In the genomic region with DNA sequence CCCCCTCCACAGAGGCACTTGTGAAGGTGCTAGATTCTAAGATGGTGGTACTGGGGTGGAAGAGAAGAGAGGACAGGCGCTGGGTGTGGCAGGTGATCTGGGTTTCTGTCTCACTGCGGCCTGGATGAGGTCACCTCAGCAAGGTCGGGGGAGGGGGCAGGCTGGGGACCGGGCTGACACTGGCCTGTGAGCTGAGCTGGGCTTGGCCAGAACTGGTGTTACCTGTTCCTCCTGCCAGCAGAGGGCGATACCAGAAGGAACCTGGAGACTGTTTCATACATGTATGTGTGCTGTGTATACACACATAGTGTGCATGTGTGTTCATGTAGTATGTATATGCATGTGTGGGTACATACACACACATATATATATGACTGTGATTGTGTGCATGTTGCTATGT, we compare ENCODE assay signal across 9 mouse cellular contexts. TPM values are rescaled to one million over a fixed set of nuclear protein-coding genes. Genes with fewer than 3 reads are reported as not detected.
DNase-seq lines count a peak whose midpoint lies in the region; ATAC-seq and TF ChIP-seq lines count a peak whose summit lies in the region.
"Had no signal": no experiment of that assay in that cellular context is flagged by ENCODE, and none has a peak within 500 bp of the region (broad histone marks: within the 10 kb centered on the region; RNA-seq: fewer than 3 reads in every experiment).

No protein-coding gene starts in this region.

- no peaks in the 10 kb centered on the region; the same call in 1 of the 2 replicates for H3K4me1 ChIP-seq in intestine, embryonic 14.5 days (replicated peaks; ENCODE audit: control insufficient read depth, insufficient read depth, low read length)
- H3K4me1 ChIP-seq in intestine, embryonic 16.5 days (ENCODE audit: control insufficient read depth, insufficient read depth, low read length) = peaks cover 18% of the 10 kb centered on the region
- H3K4me1 ChIP-seq in MEL (ENCODE audit: control insufficient read depth in 1 of 2, insufficient read depth in 2 of 2, low read length in 2 of 2) = no peaks in the 10 kb centered on the region

- no peak for DNase-seq in intestine, embryonic 14.5 days (ENCODE audit: low spot score)
- DNase-seq in MEL (ENCODE audit: low read depth, low spot score) = peak; percentile 75
- DNase-seq in embryo, embryonic 10 days (ENCODE audit: low spot score) = peak; percentile 52
- peak; percentile 71 for DNase-seq in kidney, postnatal 10 days
- DNase-seq in mesoderm, embryonic 11.5 days (ENCODE audit: low read depth, low spot score) = peak; percentile 54
- peak; percentile 60 for DNase-seq in thymus, postnatal 14 days

- TF ChIP-seq POLR2A in MEL (IDR thresholded peaks at IDR 0.05; ENCODE audit: control insufficient read depth in 1 of 2, insufficient read depth in 1 of 2, low read depth in 1 of 2, low read length in 2 of 2, poor library complexity in 1 of 2) = no peak

- TF ChIP-seq EP300 in MEL (IDR thresholded peaks at IDR 0.05; ENCODE audit: low read depth in 1 of 2, low read length in 2 of 2) = no peak

- H3K27me3 ChIP-seq in intestine, embryonic 14.5 days (replicated peaks; ENCODE audit: control insufficient read depth, insufficient read depth, low read length) = no peaks in the 10 kb centered on the region
- H3K27me3 ChIP-seq in intestine, embryonic 16.5 days (replicated peaks; ENCODE audit: control insufficient read depth, insufficient read depth, low read length) = no peaks in the 10 kb centered on the region
- H3K27me3 ChIP-seq in MEL (ENCODE audit: control insufficient read depth in 1 of 2, insufficient read depth in 2 of 2, low read length in 2 of 2) = no peaks in the 10 kb centered on the region
- H3K27me3 ChIP-seq: embryonic facial prominence, embryonic 15.5 days had no signal

- no peak overlapping the region for H3K27ac ChIP-seq in intestine, embryonic 14.5 days (ENCODE audit: low read depth)
- no peak overlapping the region for H3K27ac ChIP-seq in intestine, embryonic 16.5 days (ENCODE audit: low read length)
- H3K27ac ChIP-seq in MEL (ENCODE audit: control insufficient read depth, low read depth, low read length) = no peak overlapping the region

- no peaks in the 10 kb centered on the region for H3K36me3 ChIP-seq in intestine, embryonic 14.5 days (ENCODE audit: control insufficient read depth, insufficient read depth, low read length)
- no peaks in the 10 kb centered on the region for H3K36me3 ChIP-seq in intestine, embryonic 16.5 days (ENCODE audit: control insufficient read depth, insufficient read depth, low read length)
- H3K36me3 ChIP-seq in MEL (ENCODE audit: control insufficient read depth in 1 of 2, insufficient read depth in 2 of 2, low read length in 2 of 2) = no peaks in the 10 kb centered on the region
- H3K36me3 ChIP-seq: embryonic facial prominence, embryonic 15.5 days had no signal

- no peak overlapping the region for H3K9ac ChIP-seq in intestine, embryonic 14.5 days (ENCODE audit: low read length)
- no peak overlapping the region for H3K9ac ChIP-seq in intestine, embryonic 16.5 days (ENCODE audit: low read depth, low read length)
- no peak overlapping the region for H3K9ac ChIP-seq in MEL (ENCODE audit: control insufficient read depth, low read depth, low read length, poor library complexity, severe bottlenecking)
- H3K9ac ChIP-seq: embryonic facial prominence, embryonic 15.5 days had no signal

- H3K4me3 ChIP-seq in intestine, embryonic 14.5 days (ENCODE audit: low read depth, low read length) = no peak overlapping the region
- H3K4me3 ChIP-seq in intestine, embryonic 16.5 days (ENCODE audit: low read length) = no peak overlapping the region
- H3K4me3 ChIP-seq in MEL (ENCODE audit: control insufficient read depth in 1 of 2, insufficient read depth in 1 of 2, low read depth in 2 of 2, low read length in 2 of 2) = no peak overlapping the region
- H3K4me3 ChIP-seq: embryonic facial prominence, embryonic 15.5 days had no signal

- H3K79me2 ChIP-seq in MEL (ENCODE audit: control insufficient read depth, insufficient read depth, low read length, poor library complexity) = no peaks in the 10 kb centered on the region

- ATAC-seq in intestine, embryonic 14.5 days (replicated peaks; ENCODE audit: low FRiP score, low TSS enrichment, low read depth) = 0 out of 2 replicates have a peak, but pooled peaks have one; percentile 16
- no peak for ATAC-seq in intestine, embryonic 16.5 days
- no peak for ATAC-seq in activated CD4-positive, CD25-positive, alpha-beta regulatory T cell, adult 4 months

- TF ChIP-seq CTCF in MEL (IDR thresholded peaks at IDR 0.05 in 2 of 3, conservative IDR thresholded peaks at IDR 0.05 in 1 of 3; ENCODE audit: control insufficient read depth in 1 of 3, insufficient read depth in 1 of 3, low read depth in 2 of 3, low read length in 3 of 3, poor library complexity in 1 of 3, severe bottlenecking in 1 of 3) = peak; percentile 67 to 85 (median 81)

- no peak overlapping the region for H3K4me2 ChIP-seq in intestine, embryonic 14.5 days (ENCODE audit: low read length)
- H3K4me2 ChIP-seq in intestine, embryonic 16.5 days (ENCODE audit: low read depth, low read length) = no peak overlapping the region
- H3K4me2 ChIP-seq: embryonic facial prominence, embryonic 15.5 days had no signal

- WGBS in intestine, embryonic 14.5 days = 40% methylated on average over 5 of the region's 5 CpGs
- 39% methylated on average over 5 of the region's 5 CpGs for WGBS in intestine, embryonic 16.5 days

- TF ChIP-seq RAD21 in MEL (IDR thresholded peaks at IDR 0.05; ENCODE audit: low read depth, low read length) = peak; percentile 10

- peaks cover 5% of the 10 kb centered on the region for H3K9me3 ChIP-seq in intestine, embryonic 14.5 days (ENCODE audit: control insufficient read depth, low read length)
- 0 out of 2 replicates have a peak, but pooled peaks cover 4% of the 10 kb centered on the region for H3K9me3 ChIP-seq in intestine, embryonic 16.5 days (ENCODE audit: control insufficient read depth, low read length)
- no peaks in the 10 kb centered on the region for H3K9me3 ChIP-seq in MEL (replicated peaks; ENCODE audit: insufficient read depth, low read length)
- H3K9me3 ChIP-seq: embryonic facial prominence, embryonic 15.5 days had no signal

TF ChIP-seq in MEL, 35 proteins besides CTCF, POLR2A, EP300 and RAD21 (continues in another document):
- no peak for TF ChIP-seq MEF2A (IDR thresholded peaks at IDR 0.05; ENCODE audit: extremely low read depth, insufficient replicate concordance, low read depth, low read length, poor library complexity, severe bottlenecking)
- no peak for TF ChIP-seq BHLHE40 (IDR thresholded peaks at IDR 0.05; ENCODE audit: borderline replicate concordance, low read depth, low read length)
- TF ChIP-seq MAFK (IDR thresholded peaks at IDR 0.05; ENCODE audit: borderline replicate concordance, low read depth, low read length) = no peak
- TF ChIP-seq MAZ (IDR thresholded peaks at IDR 0.05; ENCODE audit: low read depth, low read length) = no peak; the same call in 1 of the 2 replicates
- TF ChIP-seq GABPA (IDR thresholded peaks at IDR 0.05; ENCODE audit: low read depth, low read length) = no peak
- no peak for TF ChIP-seq CHD2 (IDR thresholded peaks at IDR 0.05; ENCODE audit: low read length)
- TF ChIP-seq GATA1 (IDR thresholded peaks at IDR 0.05; ENCODE audit: low read depth, low read length) = no peak
- no peak; the same call in 1 of the 2 replicates for TF ChIP-seq POLR2AphosphoS5 (IDR thresholded peaks at IDR 0.05; ENCODE audit: borderline replicate concordance, low read depth, low read length)
- no peak for TF ChIP-seq MXI1 (IDR thresholded peaks at IDR 0.05; ENCODE audit: low read depth, low read length)
- TF ChIP-seq NELFE (IDR thresholded peaks at IDR 0.05; ENCODE audit: low read depth, low read length) = no peak
- no peak for TF ChIP-seq POLR2AphosphoS2 (IDR thresholded peaks at IDR 0.05; ENCODE audit: low read length)
- TF ChIP-seq MAX (IDR thresholded peaks at IDR 0.05; ENCODE audit: low read length) = no peak
- no peak for TF ChIP-seq TCF12 (IDR thresholded peaks at IDR 0.05; ENCODE audit: low read depth, low read length)
- peak; percentile 33; the same call in 1 of the 2 replicates for TF ChIP-seq MYC (IDR thresholded peaks at IDR 0.05; ENCODE audit: low read depth, low read length)
- TF ChIP-seq E2F4 (IDR thresholded peaks at IDR 0.05; ENCODE audit: borderline replicate concordance, low read depth, low read length) = no peak
- TF ChIP-seq ZC3H11A (IDR thresholded peaks at IDR 0.05; ENCODE audit: low read depth, low read length) = peak; percentile 43; the same call in 1 of the 2 replicates
- no peak for TF ChIP-seq ETS1 (IDR thresholded peaks at IDR 0.05; ENCODE audit: low read depth, low read length)
- no peak for TF ChIP-seq TAL1 (IDR thresholded peaks at IDR 0.05; ENCODE audit: low read length)
- no peak for TF ChIP-seq USF1 (IDR thresholded peaks at IDR 0.05; ENCODE audit: low read depth, low read length)
- TF ChIP-seq ZNF384 (IDR thresholded peaks at IDR 0.05; ENCODE audit: low read depth, low read length) = no peak
- TF ChIP-seq SIN3A (IDR thresholded peaks at IDR 0.05; ENCODE audit: low read length) = peak; percentile 46; the same call in 1 of the 2 replicates
- TF ChIP-seq USF2 (IDR thresholded peaks at IDR 0.05; ENCODE audit: borderline replicate concordance in 1 of 2, insufficient read depth in 1 of 2, low read depth in 1 of 2, low read length in 2 of 2) = no peak
- no peak for TF ChIP-seq NRF1 (IDR thresholded peaks at IDR 0.05; ENCODE audit: insufficient read depth, low read depth, low read length, poor library complexity, severe bottlenecking)
- TF ChIP-seq HCFC1 (IDR thresholded peaks at IDR 0.05; ENCODE audit: low read depth, low read length) = 0 out of 2 replicates have a peak, but pooled peaks have one; percentile 11
- no peak for TF ChIP-seq CHD1 (IDR thresholded peaks at IDR 0.05; ENCODE audit: low read depth, low read length)
- TF ChIP-seq SMC3 (IDR thresholded peaks at IDR 0.05; ENCODE audit: low read depth, low read length) = peak; percentile 69
- TF ChIP-seq RCOR1 (IDR thresholded peaks at IDR 0.05; ENCODE audit: low read depth, low read length) = no peak
- TF ChIP-seq KAT2A (conservative IDR thresholded peaks at IDR 0.05; ENCODE audit: low read depth, low read length) = no peak
- TF ChIP-seq ZKSCAN1 (IDR thresholded peaks at IDR 0.05; ENCODE audit: low read depth, low read length) = no peak

RNA-seq across cellular contexts. Expression of a gene that starts 23.2 kb away (rescaled TPM):
- 142 and 143 TPM in 2 replicates for polyA plus RNA-seq in intestine, embryonic 14.5 days (2014; fragmentation: Nextera tagmentation; extraction: Ambion mirVana)
- 183 and 191 TPM in 2 replicates for polyA plus RNA-seq in intestine, embryonic 16.5 days (2015; fragmentation: Nextera tagmentation; extraction: Ambion mirVana)
- total RNA-seq in MEL (2012; rRNA removed) = 163 and 205 TPM in 2 replicates
- 100 to 1,000 TPM in 1 of 2 experiments, 10 to 100 TPM in 1; 49.7 to 196 TPM for polyA plus RNA-seq in MEL (2012; ENCODE audit: insufficient read depth in 1 of 2, insufficient read length in 2 of 2, low read depth in 1 of 2, low replicate concordance in 2 of 2, missing spikeins in 1 of 2)
- 100 to 1,000 TPM; 265 to 345 TPM for polyA plus RNA-seq in activated CD4-positive, CD25-positive, alpha-beta regulatory T cell, adult 4 months (2017; shearing (Covaris generic))
